Mouse (Mus musculus): ENCODE measurements around the gene Tmco5b. TPM values are rescaled to one million over a fixed set of nuclear protein-coding genes. Genes with fewer than 3 reads are reported as not detected.

The Tmco5b gene
- polyA plus RNA-seq, 2 experiments = not detected

- no peaks in the 10 kb centered on the region for H3K27me3 ChIP-seq (ENCODE audit: control insufficient read depth, insufficient read depth, low read length)
- TF ChIP-seq EP300 (IDR thresholded peaks at IDR 0.05; ENCODE audit: low read depth) = no peak
- TF ChIP-seq CTCF (IDR thresholded peaks at IDR 0.05; ENCODE audit: low read depth) = peak; percentile 80
- 8% methylated on average over 4 of the region's 4 CpGs for WGBS (ENCODE audit: insufficient replicate concordance)
- H3K4me2 ChIP-seq (ENCODE audit: low read depth) = no peak overlapping the region
- H3K4me1 ChIP-seq (replicated peaks; ENCODE audit: control insufficient read depth in 2 of 2, insufficient read depth in 2 of 2, low read length in 1 of 2) = no peaks in the 10 kb centered on the region
- H3K4me3 ChIP-seq (ENCODE audit: insufficient read depth in 1 of 2, low read depth in 2 of 2, low read length in 2 of 2) = no peak overlapping the region
- no peaks in the 10 kb centered on the region for H3K9me3 ChIP-seq (ENCODE audit: control insufficient read depth, low read length)
- H3K9ac ChIP-seq (replicated peaks) = no peak overlapping the region
- no peaks in the 10 kb centered on the region for H3K36me3 ChIP-seq (replicated peaks; ENCODE audit: control insufficient read depth, insufficient read depth, low read depth)
- no peak overlapping the region for H3K27ac ChIP-seq
- ATAC-seq (ENCODE audit: insufficient read depth) (no peak), DNase-seq (ENCODE audit: low read depth in 3 of 3, low spot score in 3 of 3) (no peak)
Observed at GRCm38 (mm10) chr2:113305339-113305738, 19.8 kb downstream of the Tmco5b start.

GRCm38 (mm10) chr2:113311211-113311610 is 25.7 kb downstream of the Tmco5b start:
- no peak overlapping the region for H3K27ac ChIP-seq
- no peaks in the 10 kb centered on the region for H3K9me3 ChIP-seq (ENCODE audit: control insufficient read depth, low read length)
- H3K36me3 ChIP-seq (replicated peaks; ENCODE audit: control insufficient read depth, insufficient read depth, low read depth) = no peaks in the 10 kb centered on the region
- ATAC-seq (ENCODE audit: insufficient read depth) = no peak
- no peaks in the 10 kb centered on the region for H3K4me1 ChIP-seq (replicated peaks; ENCODE audit: control insufficient read depth in 2 of 2, insufficient read depth in 2 of 2, low read length in 1 of 2)
- H3K4me3 ChIP-seq (ENCODE audit: insufficient read depth in 1 of 2, low read depth in 2 of 2, low read length in 2 of 2) = no peak overlapping the region
- H3K27me3 ChIP-seq (ENCODE audit: control insufficient read depth, insufficient read depth, low read length) = no peaks in the 10 kb centered on the region
- no peak for DNase-seq (ENCODE audit: low read depth in 3 of 3, low spot score in 3 of 3)
- H3K9ac ChIP-seq (replicated peaks) = no peak overlapping the region
- TF ChIP-seq CTCF (IDR thresholded peaks at IDR 0.05; ENCODE audit: low read depth) (no peak), EP300 (IDR thresholded peaks at IDR 0.05; ENCODE audit: low read depth) (no peak)
- no peak overlapping the region for H3K4me2 ChIP-seq (ENCODE audit: low read depth)
- WGBS (ENCODE audit: insufficient replicate concordance) = 48% methylated on average over 3 of the region's 3 CpGs

- Histone ChIP-seq H3K9me3 (ENCODE audit: control insufficient read depth, low read length) (no peaks in the 10 kb centered on the region), H3K4me1 (replicated peaks; ENCODE audit: control insufficient read depth in 2 of 2, insufficient read depth in 2 of 2, low read length in 1 of 2) (peaks cover 0 to 2% of the 10 kb centered on the region in 2 experiments; a peak in 1 of 4 replicates), H3K4me2 (ENCODE audit: low read depth) (no peak overlapping the region), H3K27me3 (ENCODE audit: control insufficient read depth, insufficient read depth, low read length) (no peaks in the 10 kb centered on the region), H3K27ac (no peak overlapping the region), H3K4me3 (ENCODE audit: insufficient read depth in 1 of 2, low read depth in 2 of 2, low read length in 2 of 2) (no peak overlapping the region), H3K36me3 (replicated peaks; ENCODE audit: control insufficient read depth, insufficient read depth, low read depth) (no peaks in the 10 kb centered on the region), H3K9ac (replicated peaks) (no peak overlapping the region)
- WGBS (ENCODE audit: insufficient replicate concordance) = 31% methylated on average over 7 of the region's 7 CpGs
- no peak for ATAC-seq (ENCODE audit: insufficient read depth)
- TF ChIP-seq EP300 (IDR thresholded peaks at IDR 0.05; ENCODE audit: low read depth) (no peak), CTCF (IDR thresholded peaks at IDR 0.05; ENCODE audit: low read depth) (no peak)
- no peak for DNase-seq (ENCODE audit: low read depth in 3 of 3, low spot score in 3 of 3)
Observed at GRCm38 (mm10) chr2:113323016-113323415, 37.5 kb downstream of the Tmco5b start.

- H3K27me3 ChIP-seq (ENCODE audit: control insufficient read depth, insufficient read depth, low read length) = no peaks in the 10 kb centered on the region
- no peak for TF ChIP-seq EP300 (IDR thresholded peaks at IDR 0.05; ENCODE audit: low read depth)
- TF ChIP-seq CTCF (IDR thresholded peaks at IDR 0.05; ENCODE audit: low read depth) = no peak
- H3K27ac ChIP-seq = no peak overlapping the region
- H3K4me1 ChIP-seq (replicated peaks; ENCODE audit: control insufficient read depth in 2 of 2, insufficient read depth in 2 of 2, low read length in 1 of 2) = no peaks in the 10 kb centered on the region
- no peak overlapping the region for H3K9ac ChIP-seq (replicated peaks)
- no peaks in the 10 kb centered on the region for H3K9me3 ChIP-seq (ENCODE audit: control insufficient read depth, low read length)
- no peaks in the 10 kb centered on the region for H3K36me3 ChIP-seq (replicated peaks; ENCODE audit: control insufficient read depth, insufficient read depth, low read depth)
- WGBS (ENCODE audit: insufficient replicate concordance) = 40% methylated on average over 9 of the region's 9 CpGs
- ATAC-seq (ENCODE audit: insufficient read depth) (no peak), DNase-seq (ENCODE audit: low read depth in 3 of 3, low spot score in 3 of 3) (no peak)
- no peak overlapping the region for H3K4me2 ChIP-seq (ENCODE audit: low read depth)
- no peak overlapping the region for H3K4me3 ChIP-seq (ENCODE audit: insufficient read depth in 1 of 2, low read depth in 2 of 2, low read length in 2 of 2)
Observed at GRCm38 (mm10) chr2:113333799-113334541, 48.4 kb downstream of the Tmco5b start.

GRCm38 (mm10) chr2:113335561-113336294 is 50.2 kb downstream of the Tmco5b start:
- WGBS (ENCODE audit: insufficient replicate concordance) = 52% methylated on average over 3 of the region's 3 CpGs

More at GRCm38 (mm10) chr2:113335561-113336294, 50.2 kb downstream of the Tmco5b start:
- Histone ChIP-seq H3K27ac (no peak overlapping the region), H3K36me3 (replicated peaks; ENCODE audit: control insufficient read depth, insufficient read depth, low read depth) (no peaks in the 10 kb centered on the region), H3K4me1 (replicated peaks; ENCODE audit: control insufficient read depth in 2 of 2, insufficient read depth in 2 of 2, low read length in 1 of 2) (no peaks in the 10 kb centered on the region), H3K4me2 (ENCODE audit: low read depth) (no peak overlapping the region), H3K27me3 (ENCODE audit: control insufficient read depth, insufficient read depth, low read length) (no peaks in the 10 kb centered on the region), H3K4me3 (ENCODE audit: insufficient read depth in 1 of 2, low read depth in 2 of 2, low read length in 2 of 2) (no peak overlapping the region), H3K9me3 (ENCODE audit: control insufficient read depth, low read length) (no peaks in the 10 kb centered on the region), H3K9ac (replicated peaks) (no peak overlapping the region)
- DNase-seq (ENCODE audit: low read depth in 3 of 3, low spot score in 3 of 3) (no peak), ATAC-seq (ENCODE audit: insufficient read depth) (no peak)
- no peak for TF ChIP-seq EP300 (IDR thresholded peaks at IDR 0.05; ENCODE audit: low read depth)
- TF ChIP-seq CTCF (IDR thresholded peaks at IDR 0.05; ENCODE audit: low read depth) = no peak

Data from liver, embryonic 14.5 days (tissue).